ENCODE assay signal across 12 mouse cellular contexts in genomic region chr12:41427464-41427863, GRCm38 (mm10). TPM values are rescaled to one million over a fixed set of nuclear protein-coding genes. Genes with fewer than 3 reads are reported as not detected.
DNase-seq lines count a peak whose midpoint lies in the region.
"Had no signal": no experiment of that assay in that cellular context is flagged by ENCODE, and none has a peak within 500 bp of the region (broad histone marks: within the 10 kb centered on the region; RNA-seq: fewer than 3 reads in every experiment).

No protein-coding gene starts in this region.

- intact Hi-C loops in left cerebral cortex, postnatal 4 days (cut with DNase I): no loop called here
- intact Hi-C loops in left cerebral cortex, postnatal 10 days (cut with DNase I): no loop called here

- peak; percentile 6 for DNase-seq in embryo, embryonic 10 days (ENCODE audit: low spot score)
- no peak for DNase-seq in embryo, embryonic 10.5 days (ENCODE audit: low spot score)
- DNase-seq in left cerebral cortex, postnatal 4 days: peak; percentile 62
- no peak for DNase-seq in left cerebral cortex, postnatal 10 days (ENCODE audit: extremely low spot score in 1 of 2, low spot score in 2 of 2)
- peak; percentile 86 to 88 for DNase-seq in cerebellum, postnatal 10 days
- peak; percentile 78 for DNase-seq in retina, postnatal 1 day
- no peak for DNase-seq in right cerebral cortex, postnatal 36 days (ENCODE audit: low spot score in 2 of 2)
- DNase-seq in right cerebral cortex, postnatal 4 days: no peak
- DNase-seq: adrenal gland, postnatal 25 days; gastrocnemius, postnatal 25 days; kidney, postnatal 14 days; lung, adult 18-20 months had no signal

RNA-seq across cellular contexts. Expression of gene Lrrn3, which starts 58.8 kb away (rescaled TPM):
- total RNA-seq in left cerebral cortex, postnatal 4 days (2021): 10 to 100 TPM; 91.0 to 97.0 TPM
- total RNA-seq in left cerebral cortex, postnatal 10 days (2021): 10 to 100 TPM; 69.9 to 70.6 TPM

Comparison
In these comparisons a context has a peak if more than half of its experiments do, and no peak if none do; other contexts are left out.
1. DNase-seq: peak in embryo, embryonic 10 days (single experiment), left cerebral cortex, postnatal 4 days (single experiment), cerebellum, postnatal 10 days (2 of 2) and retina, postnatal 1 day (single experiment); none in embryo, embryonic 10.5 days (single experiment), left cerebral cortex, postnatal 10 days (0 of 2), right cerebral cortex, postnatal 36 days (0 of 2) and right cerebral cortex, postnatal 4 days (single experiment).